Mouse (Mus musculus) olfactory bulb, adult 2 months (tissue): Measurements from ENCODE around the gene Krt16. TPM values are rescaled to one million over a fixed set of nuclear protein-coding genes. Genes with fewer than 3 reads are reported as not detected.
A peak's percentile ranks its signal among the peaks of the same experiment; 100 is the strongest.
"Not testable (repeated sequence)": the region's sequence is repeated elsewhere in the genome, so short reads cannot be mapped to it uniquely, and the experiment has no call there.

ENCODE experiments used
- H3K27ac ChIP-seq: fragments of 200-500 bp; 2 replicates; pipeline ENCODE4 v1.5.1; 2012; ENCODE audit warnings: low read depth, low read length; ENCODE audit not compliant: insufficient read depth
- H3K4me1 ChIP-seq: fragments of 200-500 bp; 2 replicates; pipeline ENCODE4 v1.6.1; 2012; ENCODE audit warnings: low read length; ENCODE audit not compliant: control insufficient read depth, insufficient read depth
- H3K4me3 ChIP-seq: fragments of 200-500 bp; 2 replicates; pipeline ENCODE4 v1.5.1; 2012; ENCODE audit warnings: mild to moderate bottlenecking, low read depth, low read length, moderate library complexity; ENCODE audit not compliant: insufficient read depth
- CTCF ChIP-seq: fragments of 200-500 bp; IDR thresholded peaks from 2 replicates; pipeline ENCODE4 v1.5.1; 2012; ENCODE audit warnings: low read depth, mild to moderate bottlenecking, low read length, moderate library complexity; ENCODE audit not compliant: insufficient read depth
- POLR2A ChIP-seq: fragments of 200-500 bp; IDR thresholded peaks from 2 replicates; pipeline ENCODE4 v1.6.1; 2012; ENCODE audit warnings: mild to moderate bottlenecking, low read depth, low read length, moderate library complexity; ENCODE audit not compliant: insufficient read depth
- WGBS: fragments of 180-500 bp; shearing (Covaris S2); methylation state at CpG from one replicate; pipeline ENCODE4 v1.1.7; 2018; 5-methylcytosine and 5-hydroxymethylcytosine counted together
- polyA plus RNA-seq: library from polyadenylated mRNA; stranded (reverse); fragments of >200 nt; gene quantifications from 2 replicates; pipeline ENCODE4 v1.2.4, GENCODE M21; 2012; ENCODE audit warnings: low replicate concordance; ENCODE audit not compliant: missing spikeins, insufficient read depth, insufficient read length

Krt16 gene
- polyA plus RNA-seq, 1 experiment, result not detected

- no peak for TF ChIP-seq POLR2A
- no peak for TF ChIP-seq CTCF
- Histone ChIP-seq H3K27ac (no peak overlapping the region), H3K4me1 (peaks cover 4% of the 10 kb centered on the region; the same call in 1 of the 2 replicates), H3K4me3 (no peak overlapping the region)
- 89% methylated on average over 9 of the region's 9 CpGs for WGBS
These were observed 12.5 kb upstream of the Krt16 start for GRCm38 (mm10) chr11:100261235-100261605.

- Histone ChIP-seq H3K4me1 (peaks cover 1% of the 10 kb centered on the region), H3K4me3 (no peak within 1 kb of the TSS), H3K27ac (no peak within 1 kb of the TSS)
- no peak for TF ChIP-seq CTCF
- TF ChIP-seq POLR2A, result no peak
- 82% methylated on average over 21 of the region's 21 CpGs for WGBS
These were observed 12.0 kb upstream of the Krt16 start, which contains the start of gene Krt17 for GRCm38 (mm10) chr11:100260514-100261234. Gene Krt17 (minus strand): TSS chr11:100261029.

GRCm38 (mm10) chr11:100259079-100259478 lies 10.4 kb upstream of the Krt16 start:
- H3K4me1 ChIP-seq, result peaks cover 17% of the 10 kb centered on the region
- H3K4me3 ChIP-seq, result no peak overlapping the region
- TF ChIP-seq CTCF (no peak), POLR2A (no peak)
- H3K27ac ChIP-seq, result no peak overlapping the region
- 93% methylated on average over 9 of the region's 9 CpGs for WGBS

GRCm38 (mm10) chr11:100257967-100258366 lies 9.3 kb upstream of the Krt16 start:
- no peak overlapping the region for H3K27ac ChIP-seq
- H3K4me3 ChIP-seq, result no peak overlapping the region
- TF ChIP-seq POLR2A (no peak), CTCF (no peak)
- peaks cover 22% of the 10 kb centered on the region for H3K4me1 ChIP-seq
- WGBS, result 91% methylated on average over 1 of the region's 1 CpGs

- no peak overlapping the region for H3K27ac ChIP-seq
- no peak for TF ChIP-seq CTCF
- TF ChIP-seq POLR2A, result no peak
- WGBS, result 89% methylated on average over 6 of the region's 6 CpGs
These were observed 6.8 kb upstream of the Krt16 start for GRCm38 (mm10) chr11:100255514-100255913.

GRCm38 (mm10) chr11:100254360-100255090 lies 5.8 kb upstream of the Krt16 start:
- Histone ChIP-seq H3K4me3 (no peak overlapping the region), H3K27ac (peak overlapping the region; percentile 31; the same call in 1 of the 2 replicates), H3K4me1 (peaks cover 22% of the 10 kb centered on the region)
- WGBS, result 51% methylated on average over 5 of the region's 5 CpGs
- TF ChIP-seq POLR2A, result no peak
- TF ChIP-seq CTCF, result no peak

More at GRCm38 (mm10) chr11:100255514-100255913, 6.8 kb upstream of the Krt16 start:
- peaks cover 22% of the 10 kb centered on the region for H3K4me1 ChIP-seq
- no peak overlapping the region for H3K4me3 ChIP-seq

- WGBS, result 73% methylated on average over 7 of the region's 7 CpGs
- not testable (repeated sequence) for H3K4me3 ChIP-seq, H3K27ac ChIP-seq, H3K4me1 ChIP-seq
These were observed 2.2 kb downstream of the Krt16 start for GRCm38 (mm10) chr11:100246471-100246870.

- not testable (repeated sequence) for H3K27ac ChIP-seq, H3K4me1 ChIP-seq, H3K4me3 ChIP-seq
- WGBS, result 87% methylated on average over 4 of the region's 4 CpGs
These were observed 8.4 kb downstream of the Krt16 start for GRCm38 (mm10) chr11:100240272-100240671.

GRCm38 (mm10) chr11:100221741-100222140 lies 27.0 kb downstream of the Krt16 start:
- Histone ChIP-seq H3K4me1 (no peaks in the 10 kb centered on the region; the same call in 1 of the 2 replicates), H3K4me3 (no peak overlapping the region)

More at GRCm38 (mm10) chr11:100221741-100222140, 27.0 kb downstream of the Krt16 start:
- peak overlapping the region; percentile 62 for H3K27ac ChIP-seq
- WGBS, result 15% methylated on average over 8 of the region's 8 CpGs
- TF ChIP-seq CTCF, result no peak
- no peak for TF ChIP-seq POLR2A
